Mouse (Mus musculus) spleen, postnatal 36 days (tissue): ENCODE measurements around the gene Setd6.

ENCODE experiments used
- DNase-seq, 2 experiments: peaks; one replicate each; pipeline ENCODE4 v3.0.0; 2022; ENCODE audit warnings: low spot score in 2 of 2, mixed read lengths in 1 of 2

Setd6 gene

GRCm38 (mm10) chr8:95711029-95711428, 4.7 kb upstream of the Setd6 start:
- DNase-seq: no peak

- no peak for DNase-seq
Observed at GRCm38 (mm10) chr8:95712395-95712794, 3.3 kb upstream of the Setd6 start.

GRCm38 (mm10) chr8:95713100-95714010, 2.3 kb upstream of the Setd6 start:
- DNase-seq: peak; percentile 59 to 71

GRCm38 (mm10) chr8:95714367-95714766, 1.3 kb upstream of the Setd6 start:
- no peak for DNase-seq

- DNase-seq: no peak
Observed at GRCm38 (mm10) chr8:95714837-95715413, 756 bp upstream of the Setd6 start.

- DNase-seq: peak in 1 of 2 experiments; percentile 8
Observed at GRCm38 (mm10) chr8:95716546-95717335, 1.1 kb downstream of the Setd6 start.

- no peak for DNase-seq
Observed at GRCm38 (mm10) chr8:95727625-95728024, 11.9 kb downstream of the Setd6 start.

GRCm38 (mm10) chr8:95738596-95738995, 22.9 kb downstream of the Setd6 start:
- no peak for DNase-seq

GRCm38 (mm10) chr8:95741732-95742131, 26.1 kb downstream of the Setd6 start:
- no peak for DNase-seq

- DNase-seq: no peak
Observed at GRCm38 (mm10) chr8:95748028-95748427, 32.3 kb downstream of the Setd6 start.

GRCm38 (mm10) chr8:95751924-95752323, 36.2 kb downstream of the Setd6 start:
- no peak for DNase-seq

- DNase-seq: no peak
Observed at GRCm38 (mm10) chr8:95760323-95760722, 44.6 kb downstream of the Setd6 start.

GRCm38 (mm10) chr8:95764133-95764532, 48.5 kb downstream of the Setd6 start:
- DNase-seq: no peak
